Mouse (Mus musculus) spleen, postnatal 36 days (tissue): Measurements from ENCODE around the gene Cyp2d9.
"Not testable (repeated sequence)": the region's sequence is repeated elsewhere in the genome, so short reads cannot be mapped to it uniquely, and the experiment has no call there.

Experiments used
- DNase-seq, 2 experiments: peaks; one replicate each; pipeline ENCODE4 v3.0.0; 2022; ENCODE audit warnings: low spot score in 2 of 2, mixed read lengths in 1 of 2

Gene Cyp2d9

GRCm38 (mm10) chr15:82450045-82450444 is 16.8 kb downstream of the Cyp2d9 start:
- not testable (repeated sequence) for DNase-seq

DNA sequence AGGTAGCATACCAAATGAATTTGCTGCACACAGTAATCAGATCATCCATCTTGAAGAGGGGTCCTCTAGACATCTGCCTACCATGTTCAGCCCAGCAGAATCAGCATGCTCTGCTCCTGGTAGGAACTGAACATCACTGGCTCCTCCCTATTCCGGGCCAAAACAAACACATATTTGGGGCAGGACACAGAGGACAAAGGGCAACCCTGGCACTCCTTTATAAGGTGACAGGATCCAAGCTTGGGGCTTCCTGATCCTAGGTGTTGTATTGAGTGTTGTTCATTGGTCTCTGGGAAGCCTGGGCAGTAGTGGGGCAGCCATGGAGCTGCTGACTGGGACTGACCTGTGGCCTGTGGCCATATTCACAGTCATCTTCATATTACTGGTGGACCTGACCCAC is 18.9 kb downstream of the Cyp2d9 start:
- DNase-seq = not testable (repeated sequence)

GRCm38 (mm10) chr15:82453501-82453900 is 20.3 kb downstream of the Cyp2d9 start:
- not testable (repeated sequence) for DNase-seq

DNA sequence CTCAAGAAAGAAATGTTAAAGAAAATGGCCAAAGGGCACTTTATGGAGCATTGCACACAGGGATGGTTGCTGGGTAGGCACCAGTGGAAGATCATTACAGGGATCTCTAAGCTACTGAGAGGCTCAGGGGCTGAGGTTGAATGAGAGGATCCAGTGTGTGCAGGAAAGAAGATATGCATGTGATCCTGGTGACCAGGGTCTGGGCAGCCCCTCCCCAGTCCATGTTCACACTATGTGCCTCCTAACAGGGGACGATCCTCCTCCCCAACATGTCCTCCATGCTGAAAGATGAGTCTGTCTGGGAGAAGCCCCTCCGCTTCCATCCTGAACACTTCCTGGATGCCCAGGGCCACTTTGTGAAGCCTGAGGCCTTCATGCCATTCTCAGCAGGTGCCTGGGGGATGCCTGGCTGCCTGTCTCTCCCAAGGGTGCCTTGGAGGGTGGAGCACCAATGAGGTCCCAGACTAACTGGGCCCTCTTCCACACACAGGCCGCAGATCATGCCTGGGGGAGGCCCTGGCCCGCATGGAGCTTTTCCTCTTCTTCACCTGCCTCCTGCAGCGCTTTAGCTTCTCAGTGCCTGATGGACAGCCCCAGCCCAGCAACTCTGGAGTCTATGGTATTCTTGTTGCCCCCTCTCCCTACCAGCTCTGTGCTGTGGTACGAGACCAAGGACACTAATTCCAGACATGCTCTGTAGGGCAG is 23.0 kb downstream of the Cyp2d9 start:
- DNase-seq = not testable (repeated sequence)

- DNase-seq = no peak
Observed at GRCm38 (mm10) chr15:82457064-82458021, 24.1 kb downstream of the Cyp2d9 start.

GRCm38 (mm10) chr15:82459266-82459665 is 26.0 kb downstream of the Cyp2d9 start:
- DNase-seq = not testable (repeated sequence)

- DNase-seq = no peak
Observed at GRCm38 (mm10) chr15:82464701-82465100, 31.5 kb downstream of the Cyp2d9 start.

DNA sequence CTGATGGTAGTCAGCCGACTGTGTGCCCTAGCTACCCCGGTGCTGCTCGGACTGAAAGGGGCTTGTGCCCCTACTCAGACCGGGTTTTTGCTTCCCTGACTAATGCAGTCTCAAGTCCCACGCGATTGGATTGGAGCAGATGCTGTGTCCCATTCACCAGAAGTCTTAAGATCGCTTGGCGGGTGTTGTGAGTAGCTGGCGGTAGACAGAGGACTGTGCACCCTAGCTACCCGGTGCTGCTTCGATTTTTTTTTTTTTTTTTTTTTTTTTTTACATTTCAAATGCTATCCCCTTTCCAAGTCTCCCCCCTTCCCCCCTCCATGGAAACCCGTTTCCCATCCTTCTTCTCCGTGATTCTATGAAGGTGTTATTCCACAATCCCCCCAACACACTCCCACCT is 61.0 kb downstream of the Cyp2d9 start:
- DNase-seq = not testable (repeated sequence)
